Mouse (Mus musculus): ENCODE results near the gene B3gntl1.
"Not testable (repeated sequence)": the region's sequence is repeated elsewhere in the genome, so short reads cannot be mapped to it uniquely, and the experiment has no call there.

Gene B3gntl1

DNA sequence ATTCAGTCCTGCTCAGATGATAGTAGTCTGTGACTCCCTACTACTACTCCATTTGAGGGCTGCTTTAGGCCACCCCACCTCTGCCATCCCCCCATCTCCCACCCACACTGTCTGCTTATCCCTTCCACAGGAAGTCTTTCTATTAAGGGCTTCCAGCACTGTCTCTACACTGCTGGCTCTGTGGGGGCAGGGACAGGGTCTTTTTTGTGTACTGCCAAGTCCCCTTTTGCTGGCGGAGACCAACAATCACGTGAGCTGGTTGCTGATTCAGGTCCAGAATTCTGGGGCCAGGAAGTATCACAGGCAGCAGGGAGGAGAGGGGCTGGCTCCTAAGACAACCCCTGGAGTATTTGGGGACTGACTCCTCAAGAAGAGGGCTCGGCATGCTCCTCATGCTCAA, 10.3 kb upstream of the B3gntl1 start:
- DNase-seq = no peak

DNA sequence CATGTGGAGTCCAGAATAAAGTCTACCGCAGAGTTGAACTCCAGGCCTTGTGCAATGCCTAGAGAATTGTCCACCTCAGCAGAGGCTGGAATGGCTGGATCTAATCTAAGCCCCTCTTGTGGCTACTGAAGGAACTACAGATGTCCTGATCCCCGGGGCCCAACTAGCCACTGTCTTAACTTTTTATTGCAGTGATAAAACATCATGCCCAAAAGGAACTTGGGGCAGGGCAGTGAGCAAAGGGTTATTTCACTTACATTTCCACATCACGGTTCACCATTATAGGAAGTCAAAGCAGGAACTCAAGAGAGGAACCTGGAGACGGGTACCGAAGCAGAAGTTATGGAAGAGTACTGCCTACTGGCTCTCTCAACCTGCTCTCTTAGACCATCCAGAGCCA, 7.8 kb upstream of the B3gntl1 start:
- DNase-seq = no peak

DNA sequence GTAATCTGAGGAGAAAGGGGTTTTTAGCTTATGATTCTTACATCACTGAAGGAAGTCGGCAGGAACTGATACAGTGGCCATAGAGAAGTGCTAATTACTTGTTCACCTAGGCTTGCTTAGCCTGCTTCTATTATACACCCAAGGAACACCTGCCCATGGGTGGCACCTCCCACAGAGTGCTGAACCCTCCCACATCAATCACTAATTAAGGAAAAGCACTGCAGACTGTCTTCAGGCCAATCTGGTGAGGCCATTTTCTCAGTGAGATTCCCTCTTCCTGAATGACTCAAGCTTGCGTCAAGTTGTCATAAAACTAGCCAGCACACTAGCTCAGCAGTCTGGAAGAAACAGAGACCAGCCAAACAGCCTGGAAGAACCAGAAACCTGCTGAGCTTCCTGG, 6.6 kb upstream of the B3gntl1 start:
- DNase-seq = no peak

DNA sequence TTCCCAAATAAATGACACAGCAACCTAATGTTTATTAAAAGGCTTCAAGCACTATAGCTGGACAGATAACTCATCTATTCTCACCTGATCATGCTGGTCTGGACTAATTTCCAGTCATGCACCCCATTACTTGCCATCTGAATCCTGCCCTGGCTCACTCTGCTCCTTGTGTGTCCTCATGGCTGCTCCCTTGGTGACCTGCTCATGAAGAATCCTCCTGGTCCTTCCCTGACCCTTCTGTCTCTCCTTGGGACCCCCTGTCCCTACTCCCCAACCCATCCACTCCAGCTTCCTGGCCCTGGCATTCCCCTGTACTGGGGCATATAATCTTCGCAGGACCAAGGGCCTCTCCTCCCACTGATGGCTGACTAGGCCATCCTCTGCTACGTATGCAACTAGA, 3.9 kb upstream of the B3gntl1 start:
- no peak for DNase-seq

DNA sequence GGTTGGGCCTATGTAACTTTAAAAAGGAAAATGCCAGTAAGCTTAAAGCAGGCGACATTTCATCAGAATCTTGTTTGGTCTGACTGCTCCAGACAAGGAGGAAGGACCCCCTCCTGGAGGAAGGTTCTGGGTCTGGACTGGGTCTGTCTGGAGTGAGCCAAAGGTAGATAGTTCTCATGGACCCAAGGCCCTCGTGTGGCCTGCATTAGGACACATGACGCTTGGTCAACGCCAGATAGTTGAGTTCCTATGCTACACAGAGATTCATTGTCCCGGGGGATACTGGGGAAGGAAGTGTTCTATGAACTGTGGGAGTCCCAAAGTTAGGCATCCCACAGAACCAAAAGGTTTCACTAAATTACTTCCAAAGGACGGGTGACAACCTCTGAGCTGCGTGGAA, 676 bp upstream of the B3gntl1 start:
- DNase-seq = no peak

DNA sequence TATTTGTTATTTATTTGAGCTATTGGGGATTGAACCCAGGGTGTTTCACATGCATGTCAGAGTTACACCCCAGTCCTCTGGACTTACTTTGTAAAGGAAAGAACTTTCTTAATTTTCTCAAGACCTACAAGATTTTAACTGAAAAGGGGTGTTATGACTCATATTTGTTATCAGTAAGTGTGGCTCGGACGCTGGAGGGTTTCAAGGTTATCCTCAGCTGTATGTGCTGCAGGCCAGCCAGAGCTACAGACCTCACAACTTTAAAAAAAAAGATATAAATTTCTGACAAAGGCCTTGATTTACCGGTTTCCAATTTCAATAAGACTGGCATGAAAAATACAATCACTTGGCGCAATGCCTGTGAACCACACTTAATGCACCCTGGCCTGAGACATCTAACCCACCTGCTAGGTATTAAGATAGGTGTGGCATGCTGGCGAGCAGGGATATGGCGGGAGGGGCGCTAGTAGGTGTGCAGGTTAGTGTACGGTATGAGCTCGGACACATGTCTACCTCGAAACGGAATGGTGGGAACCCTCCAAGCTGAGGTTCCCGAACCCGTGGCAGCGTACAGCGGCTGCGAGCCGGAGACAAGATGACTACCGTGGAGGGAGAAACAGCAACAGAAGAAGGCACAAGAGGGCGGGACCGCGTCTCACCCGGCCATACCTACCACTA, 502 bp downstream of the B3gntl1 start:
- DNase-seq = no peak

DNA sequence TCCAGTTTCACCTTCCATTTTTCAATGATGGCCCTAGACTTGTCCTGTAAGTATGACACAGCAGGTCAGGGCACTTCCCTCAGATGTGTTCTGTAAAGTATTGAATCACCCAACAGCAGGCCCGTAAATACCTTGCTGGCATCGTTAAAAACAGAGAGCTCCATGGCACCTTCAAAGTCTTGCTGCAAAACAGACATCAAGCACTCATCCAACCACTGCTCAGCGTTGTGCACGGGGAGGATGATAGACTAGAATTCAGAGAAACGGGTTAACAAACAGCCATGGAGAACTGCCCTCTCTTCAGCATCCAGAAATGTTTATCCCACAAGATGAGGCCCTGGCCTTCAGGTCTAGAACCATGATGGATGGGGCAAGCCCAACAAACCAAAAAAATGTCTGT, 2.0 kb downstream of the B3gntl1 start:
- no peak for DNase-seq

DNA sequence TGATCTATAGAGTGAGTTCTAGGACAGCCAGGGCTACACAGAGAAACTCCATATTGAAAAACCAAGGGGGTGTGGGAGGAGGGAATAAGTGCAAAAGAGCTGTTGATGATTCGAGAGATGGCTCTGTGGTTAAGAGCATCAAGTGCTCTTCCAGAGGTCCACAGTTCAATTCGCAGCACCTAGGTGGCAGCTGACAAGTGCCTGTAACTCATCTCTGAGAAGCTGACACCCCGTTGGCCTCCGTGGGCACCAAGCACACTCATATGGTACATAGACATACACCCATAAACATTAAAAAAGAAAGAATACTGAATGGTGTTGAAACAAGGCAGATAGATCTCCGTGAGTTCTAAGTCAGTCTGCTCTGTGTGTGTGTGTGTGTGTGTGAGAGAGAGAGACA, 4.2 kb downstream of the B3gntl1 start:
- no peak for DNase-seq

DNA sequence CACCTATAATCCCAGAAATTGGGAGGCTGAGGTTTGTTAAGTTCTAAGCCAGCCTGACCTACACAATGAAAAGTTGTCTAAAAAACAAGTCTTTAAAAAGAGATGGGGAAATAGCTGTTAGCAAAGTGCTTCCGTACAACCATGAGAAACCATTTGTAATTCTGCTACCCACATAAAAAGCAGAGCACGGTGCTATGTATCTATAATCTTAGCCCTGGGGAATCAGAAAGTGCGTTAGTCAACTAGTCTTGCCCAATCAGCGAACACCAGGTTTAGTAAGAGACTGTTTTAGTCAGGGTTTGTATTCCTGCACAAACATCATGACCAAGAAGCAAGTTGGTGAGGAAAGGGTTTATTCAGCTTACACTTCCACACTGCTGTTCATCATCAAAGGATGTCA, 5.4 kb downstream of the B3gntl1 start:
- DNase-seq = no peak

DNA sequence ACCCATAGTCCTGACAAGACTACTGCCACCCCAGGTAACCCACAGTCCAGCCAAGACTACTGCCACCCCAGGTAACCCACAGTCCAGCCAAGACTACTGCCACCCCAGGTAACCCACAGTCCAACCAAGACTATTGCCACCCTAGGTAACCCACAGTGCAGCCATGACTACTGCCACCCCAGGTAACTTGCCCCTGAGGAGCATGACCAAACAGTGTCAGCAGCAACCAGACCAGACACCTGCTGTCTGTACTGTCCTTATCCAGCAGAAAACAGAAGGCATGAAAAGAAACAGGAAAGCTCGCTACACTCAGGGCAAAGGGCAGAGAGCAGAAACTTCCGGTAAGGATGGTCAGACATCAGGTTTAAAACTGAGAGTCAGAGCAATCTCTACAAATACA, 11.8 kb downstream of the B3gntl1 start:
- DNase-seq = no peak

DNA sequence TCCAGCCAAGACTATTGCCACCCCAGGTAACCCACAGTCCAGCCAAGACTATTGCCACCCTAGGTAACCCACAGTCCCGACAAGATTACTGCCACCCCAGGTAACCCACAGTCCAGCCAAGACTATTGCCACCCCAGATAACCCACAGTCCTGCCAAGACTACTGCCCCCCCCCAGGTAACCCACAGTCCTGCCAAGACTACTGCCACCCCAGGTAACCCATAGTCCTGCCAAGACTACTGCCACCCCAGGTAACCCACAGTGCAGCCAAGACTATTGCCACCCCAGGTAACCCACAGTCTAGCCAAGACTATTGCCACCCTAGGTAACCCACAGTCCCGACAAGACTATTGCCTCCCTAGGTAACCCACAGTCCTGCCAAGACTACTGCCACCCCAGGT, 12.3 kb downstream of the B3gntl1 start:
- not testable (repeated sequence) for DNase-seq

DNA sequence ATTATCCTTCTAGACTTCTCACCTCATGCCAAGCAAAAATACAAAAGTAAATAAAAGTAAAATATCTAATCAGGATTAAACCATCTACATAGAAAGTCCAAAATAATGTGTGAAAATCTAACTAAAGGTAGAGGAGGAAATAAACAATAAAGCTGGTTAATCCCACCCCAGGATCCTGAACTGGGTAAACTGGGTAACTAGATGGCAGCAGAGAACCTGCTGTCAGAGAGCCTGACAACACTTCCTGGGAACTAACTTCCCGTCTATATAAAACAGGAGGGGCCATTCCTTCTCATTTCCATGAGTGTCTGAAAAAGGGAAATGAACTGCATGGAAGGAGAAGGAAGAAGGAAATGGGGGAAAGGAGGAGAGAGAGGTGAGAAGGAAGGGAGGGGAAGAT, 14.8 kb downstream of the B3gntl1 start:
- DNase-seq = no peak

DNA sequence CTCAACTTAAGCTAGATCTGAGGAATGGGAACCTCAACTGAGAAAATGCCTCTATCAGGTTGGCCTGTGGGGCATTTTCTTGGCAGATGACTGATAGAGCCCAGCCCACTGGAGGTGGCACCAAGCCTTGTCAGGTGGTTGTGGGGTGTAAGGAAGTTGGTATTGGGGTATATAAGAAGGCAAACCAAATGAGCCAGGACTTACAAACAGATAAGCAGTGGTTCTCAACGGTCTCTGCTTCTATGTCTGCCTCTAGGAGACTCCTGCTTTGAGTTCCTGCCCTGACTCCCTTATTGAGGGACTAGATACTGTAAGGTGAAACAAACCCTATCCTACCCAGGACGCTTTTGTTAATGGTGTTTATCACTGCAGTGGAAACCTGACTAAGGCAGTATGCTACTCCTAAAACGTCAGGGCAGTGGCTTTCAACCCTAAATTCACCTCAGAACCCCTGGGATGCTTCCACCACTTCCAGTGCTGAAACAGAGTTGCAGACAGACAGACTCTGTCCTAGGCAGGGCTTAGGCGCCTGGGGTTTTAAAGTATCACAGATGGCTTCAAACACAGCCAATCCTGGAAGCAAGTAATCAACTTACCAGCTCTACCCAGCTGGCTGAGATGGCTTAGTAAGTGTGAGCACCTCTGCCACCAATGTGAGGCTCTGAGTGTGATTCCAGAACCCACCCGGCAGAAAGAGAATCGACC, 17.0 kb downstream of the B3gntl1 start:
- no peak for DNase-seq

DNA sequence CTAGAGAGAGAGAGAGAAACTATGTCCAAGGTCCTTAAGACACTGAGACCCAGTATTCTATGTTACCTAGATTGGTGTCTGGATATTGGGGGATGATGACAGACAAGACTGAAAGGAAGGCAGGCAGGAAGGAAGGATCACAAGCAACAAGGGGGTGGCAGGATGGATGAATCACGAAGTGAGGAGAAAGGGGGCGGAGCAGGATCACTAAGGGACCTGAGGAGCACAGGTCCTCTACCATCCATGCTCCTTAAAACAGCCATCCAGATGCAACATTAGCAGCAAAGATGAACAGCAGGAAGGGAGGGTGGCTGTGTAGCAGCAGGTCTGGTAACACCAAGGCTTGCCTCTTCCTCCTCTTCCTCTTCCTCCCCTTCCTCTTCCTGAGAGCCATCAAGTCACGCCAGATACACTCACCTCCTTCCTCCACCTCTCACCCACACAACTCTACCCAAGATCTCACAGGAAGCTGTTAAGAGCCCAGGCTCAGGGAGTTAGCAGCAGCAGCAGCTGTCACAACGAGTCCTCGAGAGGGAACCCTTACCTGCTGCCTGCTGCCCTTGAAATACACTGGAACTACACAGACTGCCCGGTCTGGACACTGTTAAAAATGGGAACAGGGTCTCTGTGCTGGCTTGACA, 17.7 kb downstream of the B3gntl1 start:
- DNase-seq = no peak

DNA sequence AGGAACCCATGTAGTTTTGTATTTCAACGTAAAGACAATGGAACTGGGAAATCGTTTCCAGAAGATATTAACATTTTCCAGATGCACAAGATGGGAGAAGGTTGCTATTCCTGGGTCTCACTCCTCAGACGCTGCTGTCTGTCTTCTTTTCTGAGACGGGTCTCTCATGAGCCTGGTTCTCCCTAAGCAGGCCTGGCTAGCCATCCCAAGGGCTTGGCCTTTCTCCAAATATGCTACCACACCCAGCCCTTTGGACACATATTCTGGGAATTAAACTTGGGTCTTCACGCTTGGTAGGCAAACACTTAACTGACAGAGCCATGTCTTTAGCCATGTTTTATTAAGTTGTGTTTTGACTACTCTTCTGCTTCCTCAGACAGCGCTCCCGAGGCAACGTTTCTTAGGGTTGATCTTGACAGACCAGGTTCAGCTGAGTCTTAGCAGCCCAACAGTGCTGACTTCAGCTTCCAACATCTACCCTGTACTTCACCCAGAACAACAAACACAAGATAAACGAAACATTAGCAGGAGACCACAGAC, 18.5 kb downstream of the B3gntl1 start:
- no peak for DNase-seq

DNA sequence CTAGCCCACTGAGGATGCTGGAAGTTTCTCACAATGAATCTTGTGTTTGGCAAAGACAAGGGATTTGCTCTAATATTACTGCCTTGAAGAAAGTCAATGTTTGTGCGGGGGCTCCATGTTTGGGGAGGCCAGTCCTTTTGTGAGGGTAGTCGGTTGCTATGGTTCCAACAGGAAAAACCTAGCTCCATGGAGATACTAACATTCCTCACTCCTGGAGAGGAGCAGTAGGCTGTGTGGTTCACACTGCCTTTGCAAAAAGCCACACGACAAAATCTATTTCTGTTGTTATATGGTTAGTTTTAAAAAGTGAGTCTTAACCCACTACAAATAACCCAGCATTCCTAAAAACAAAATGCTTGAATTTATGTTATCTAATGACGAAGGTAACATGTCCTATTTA, 19.3 kb downstream of the B3gntl1 start:
- no peak for DNase-seq

DNA sequence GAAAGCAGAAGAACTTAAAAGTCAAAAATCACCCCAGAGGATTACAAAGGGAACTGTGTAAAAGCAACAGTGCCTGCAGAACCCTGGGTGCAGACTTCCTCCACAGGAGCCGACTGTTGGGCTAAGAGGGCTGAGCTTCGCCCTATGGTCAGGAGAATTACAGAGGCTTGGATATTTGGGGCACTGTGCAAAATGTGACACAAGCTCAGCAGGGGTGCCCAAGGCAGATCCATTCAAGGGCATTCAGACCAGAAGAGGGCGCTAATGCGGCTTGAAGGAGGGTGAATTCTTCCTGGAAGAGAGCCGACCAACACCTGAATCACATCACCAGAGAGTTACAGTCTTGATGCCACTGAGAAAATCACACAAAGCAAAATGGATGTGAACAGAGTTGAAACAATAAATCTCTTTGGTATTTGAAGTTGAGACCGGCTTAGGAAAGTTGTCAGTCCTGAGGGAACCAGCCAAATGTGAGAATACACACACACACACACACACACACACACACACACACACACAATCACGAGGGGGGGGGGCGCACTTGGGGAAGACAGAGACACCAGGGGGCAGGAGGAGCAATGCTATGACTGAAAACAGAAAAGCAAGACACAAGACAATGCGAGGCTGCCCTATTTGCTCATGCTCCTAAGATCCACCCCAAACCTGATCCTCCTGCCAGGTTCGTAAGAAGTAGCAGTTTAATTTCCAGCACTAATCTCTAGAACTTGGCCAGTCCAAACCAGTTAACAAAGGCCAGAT, 20.2 kb downstream of the B3gntl1 start:
- DNase-seq = peak; percentile 47

DNA sequence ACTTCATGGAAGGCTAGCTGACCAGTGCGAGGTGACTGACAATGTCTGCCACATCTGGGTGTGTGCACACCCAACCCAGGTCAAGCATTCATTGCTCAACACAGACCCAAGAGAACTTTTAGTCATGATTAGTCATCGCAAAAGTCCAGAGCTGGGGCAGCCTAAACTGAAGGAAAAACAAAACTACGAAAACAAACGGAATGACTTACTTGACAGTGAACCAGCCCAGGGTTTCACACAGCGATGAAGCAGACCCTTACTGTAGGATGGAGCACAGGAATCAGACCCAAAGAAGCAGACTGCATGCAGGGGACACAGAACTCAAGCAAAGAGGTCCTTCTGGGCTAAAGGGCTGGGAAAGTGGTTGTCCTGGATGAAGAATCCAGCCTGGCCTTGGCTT, 21.0 kb downstream of the B3gntl1 start:
- DNase-seq = no peak

DNA sequence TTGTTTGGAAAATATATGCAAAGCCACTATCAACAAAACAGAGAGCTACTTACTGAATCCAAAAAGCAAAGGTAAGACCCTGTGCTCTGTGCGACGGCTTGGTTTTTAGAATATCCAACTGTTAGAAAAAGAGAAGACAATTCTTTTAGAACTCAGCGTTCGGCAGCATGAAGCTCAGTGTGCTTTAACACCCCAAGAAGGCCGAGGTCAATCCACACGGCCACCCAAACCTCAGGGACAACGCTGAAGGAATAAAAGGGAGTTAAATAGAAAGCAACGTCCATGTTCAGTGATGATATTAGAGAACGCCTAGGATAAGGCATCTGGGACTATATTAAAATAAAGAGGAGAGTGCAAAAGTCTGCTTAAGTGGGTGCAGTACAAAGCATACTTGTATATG, 21.4 kb downstream of the B3gntl1 start:
- no peak for DNase-seq

DNA sequence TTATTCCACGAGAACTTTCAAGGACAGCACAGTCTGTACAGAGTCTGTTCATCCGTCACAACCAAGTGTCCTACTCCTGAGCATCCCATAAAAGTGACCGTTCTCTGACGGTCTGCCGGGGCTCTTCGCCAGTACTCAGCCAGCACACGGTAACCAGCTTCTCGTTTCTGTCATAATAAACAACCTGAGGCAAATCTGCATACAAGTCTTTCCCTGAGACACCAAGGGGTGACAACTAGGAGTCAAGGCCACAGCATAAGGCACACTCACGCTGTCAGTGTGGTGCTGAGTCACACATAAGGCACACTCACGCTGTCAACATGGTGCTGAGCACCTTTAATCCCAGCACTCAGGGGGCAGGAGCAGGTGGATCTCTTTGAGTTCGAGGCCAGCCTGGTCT, 22.3 kb downstream of the B3gntl1 start:
- DNase-seq = no peak

DNA sequence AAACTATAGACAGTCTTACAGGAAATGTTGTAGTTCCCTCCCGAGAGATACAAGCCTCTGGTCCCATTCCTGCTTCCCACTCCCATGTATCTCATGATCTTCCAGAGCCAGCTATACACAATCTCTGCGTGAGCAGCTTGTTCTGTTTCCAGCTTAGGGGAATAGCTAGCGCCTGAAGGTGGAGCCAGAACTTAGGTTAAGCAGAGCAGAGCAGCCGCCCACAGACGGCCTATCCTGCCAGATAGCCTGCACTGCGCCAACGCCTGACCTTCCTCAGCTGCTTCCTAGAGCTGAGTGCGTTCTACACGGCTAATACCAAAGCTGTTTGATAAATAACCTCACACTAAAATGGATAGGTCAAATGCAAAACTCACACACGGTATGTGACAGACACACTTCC, 23.1 kb downstream of the B3gntl1 start:
- DNase-seq = no peak

DNA sequence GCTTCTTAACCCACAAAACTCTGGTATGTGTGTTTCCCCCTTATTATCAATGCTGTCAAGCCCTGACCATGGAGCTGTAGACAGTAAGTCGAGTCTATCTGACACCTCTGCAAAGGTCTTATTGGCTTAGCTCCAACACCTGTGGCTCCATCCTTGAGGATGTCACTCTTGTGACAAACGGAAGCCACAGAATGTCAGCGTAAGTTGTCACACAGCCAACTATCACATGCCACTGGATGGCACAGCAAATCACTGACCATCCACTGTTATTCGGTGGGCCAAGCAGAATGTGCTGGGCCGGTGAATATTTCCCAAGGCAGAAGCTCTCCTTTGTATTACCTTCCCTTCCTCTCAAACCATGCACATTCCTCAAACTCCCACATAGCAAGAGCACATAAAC, 24.8 kb downstream of the B3gntl1 start:
- no peak for DNase-seq

DNA sequence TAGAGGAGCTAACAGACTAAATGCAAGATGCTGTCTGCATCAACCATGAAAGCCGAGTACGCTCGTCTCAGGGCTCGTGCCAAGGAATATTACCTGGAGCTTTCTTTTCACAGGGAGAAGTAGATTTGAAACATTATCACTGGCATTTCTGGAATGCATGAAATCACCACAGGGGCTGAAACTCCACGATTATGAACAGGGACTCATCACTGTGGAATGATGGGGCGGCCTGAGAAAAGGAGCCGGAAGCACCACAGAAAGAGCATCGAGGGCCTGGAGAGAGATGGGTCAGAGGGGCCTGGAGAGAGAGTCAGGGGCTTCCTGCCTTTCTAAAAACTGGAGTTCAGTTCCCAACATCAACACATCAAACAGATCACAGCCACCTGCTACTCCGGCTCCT, 25.6 kb downstream of the B3gntl1 start:
- DNase-seq = no peak

DNA sequence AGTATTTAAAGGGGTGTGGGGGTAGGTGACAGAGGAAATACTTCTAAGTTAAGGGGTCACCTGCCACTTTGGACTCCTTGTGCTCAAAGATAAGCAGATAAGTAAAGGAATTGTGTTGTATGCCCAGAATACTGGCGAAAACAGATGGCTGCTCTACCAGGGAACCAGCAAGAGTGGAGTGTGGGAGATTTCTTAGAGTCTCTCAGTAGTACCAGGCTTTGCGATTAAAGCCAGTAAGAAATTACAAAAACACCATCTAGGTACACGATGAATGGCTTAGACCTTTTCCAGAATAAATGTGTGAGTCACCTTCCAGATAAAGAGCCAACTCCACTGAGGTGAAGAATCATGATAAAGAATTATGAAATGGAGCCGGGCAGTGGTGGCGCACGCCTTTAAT, 27.6 kb downstream of the B3gntl1 start:
- DNase-seq = no peak
